Mouse (Mus musculus) embryonic facial prominence, embryonic 14.5 days (tissue): ENCODE data around the gene Ikzf4. TPM values are rescaled to one million over a fixed set of nuclear protein-coding genes. Genes with fewer than 3 reads are reported as not detected.

Experiments
- ATAC-seq: fragments of 200-750 bp; cut with Nextera tagmentation; 2 replicates; pipeline ENCODE4 v1.8.0; 2017; ENCODE audit warnings: low read depth, moderate number of reproducible peaks, moderate TSS enrichment
- DNase-seq: peaks from one replicate; pipeline ENCODE4 v3.0.0-alpha.2; 2015; ENCODE audit warnings: low spot score
- H3K27ac ChIP-seq: fragments of 300-500 bp; sonication (generic); replicated peaks from 2 replicates; pipeline ENCODE4 v1.5.1; 2014; ENCODE audit warnings: low read depth, mild to moderate bottlenecking, low read length, moderate library complexity
- H3K27me3 ChIP-seq: fragments of 300-500 bp; sonication (generic); replicated peaks from 2 replicates; pipeline ENCODE4 v1.6.1; 2014; ENCODE audit warnings: low read length; ENCODE audit not compliant: control insufficient read depth, insufficient read depth
- H3K36me3 ChIP-seq: fragments of 300-500 bp; sonication (generic); 2 replicates; pipeline ENCODE4 v1.6.1; 2014; ENCODE audit warnings: low read length, mixed read lengths; ENCODE audit not compliant: control insufficient read depth, insufficient read depth
- H3K4me1 ChIP-seq: fragments of 300-500 bp; sonication (generic); 2 replicates; pipeline ENCODE4 v1.6.1; 2014; ENCODE audit warnings: antibody characterized with exemption, low read length; ENCODE audit not compliant: control insufficient read depth, insufficient read depth
- H3K4me2 ChIP-seq: fragments of 300-500 bp; sonication (generic); 2 replicates; pipeline ENCODE4 v1.6.1; 2014; ENCODE audit warnings: low read depth, mild to moderate bottlenecking, low read length, moderate library complexity, mixed read lengths
- H3K4me3 ChIP-seq: fragments of 300-500 bp; sonication (generic); 2 replicates; pipeline ENCODE4 v1.5.1; 2014; ENCODE audit warnings: low read depth, mild to moderate bottlenecking, low read length
- H3K9ac ChIP-seq: fragments of 300-500 bp; sonication (generic); 2 replicates; pipeline ENCODE4 v1.6.1; 2014; ENCODE audit warnings: low read depth, mild to moderate bottlenecking, low read length, moderate library complexity, mixed read lengths
- H3K9me3 ChIP-seq: fragments of 300-500 bp; sonication (generic); 2 replicates; pipeline ENCODE4 v1.6.1; 2016; ENCODE audit warnings: low read length; ENCODE audit not compliant: control insufficient read depth
- WGBS: fragments of 180-500 bp; shearing (Covaris S2); extraction: QIAGEN DNeasy Blood & Tissue Kit; methylation state at CpG from one replicate; pipeline ENCODE4 v1.1.7; 2014; 5-methylcytosine and 5-hydroxymethylcytosine counted together
- polyA plus RNA-seq: library from polyadenylated mRNA; unstranded; fragments of >200 nt; fragmentation: Nextera tagmentation; extraction: Ambion mirVana; gene quantifications from 2 replicates; pipeline ENCODE4 v1.2.1, GENCODE M21; 2014

Ikzf4 gene
- polyA plus RNA-seq = 2.2 and 4.0 TPM in 2 replicates

GRCm38 (mm10) chr10:128645111-128646011, at the start of gene Ikzf4:
TSS of gene Ikzf4 (minus strand) at chr10:128645991.
- H3K27me3 ChIP-seq = no peaks in the 10 kb centered on the region
- peak within 1 kb of the TSS; percentile 55 for H3K4me3 ChIP-seq
- 2% methylated on average over 35 of the region's 36 CpGs for WGBS
- peak within 1 kb of the TSS; percentile 67 for H3K27ac ChIP-seq
- H3K36me3 ChIP-seq = 0 out of 2 replicates have a peak, but pooled peaks cover 5% of the 10 kb centered on the region
- H3K9ac ChIP-seq = peak within 1 kb of the TSS; percentile 72
- peak within 1 kb of the TSS; percentile 84 for H3K4me2 ChIP-seq
- ATAC-seq (peak; percentile 87), DNase-seq (peak; percentile 69)
- H3K4me1 ChIP-seq = peaks cover 21% of the 10 kb centered on the region
- no peaks in the 10 kb centered on the region for H3K9me3 ChIP-seq

DNA sequence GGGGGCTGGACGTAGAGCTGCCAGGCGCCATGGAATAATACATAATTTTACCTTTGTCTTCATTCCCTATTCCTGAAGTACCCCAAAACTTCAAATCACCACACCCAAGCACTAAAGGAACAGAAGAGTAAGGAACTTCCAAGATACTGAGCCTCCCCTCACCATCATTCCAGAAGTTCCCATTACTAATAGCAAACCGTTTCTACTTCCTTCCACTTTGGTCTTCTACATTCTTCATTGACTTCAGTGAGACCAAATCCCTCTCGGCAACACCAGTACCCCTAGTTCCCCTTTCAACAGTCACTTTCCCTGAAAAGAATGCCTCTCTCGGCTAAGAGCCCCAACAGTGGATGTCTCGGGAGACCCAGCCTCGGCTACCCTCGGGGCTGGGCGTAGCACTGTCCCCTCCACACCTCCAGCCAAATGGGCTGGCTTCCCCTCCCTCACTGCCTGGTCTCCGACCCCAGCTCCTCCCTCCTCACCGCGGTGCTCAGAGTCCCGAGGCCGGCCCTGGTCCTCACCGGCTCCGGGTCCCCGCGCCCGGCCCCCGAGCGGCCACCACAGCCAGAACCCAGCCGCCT, 49.7 kb upstream of the Ikzf4 start:
- ATAC-seq = no peak
- H3K27ac ChIP-seq = peak overlapping the region; percentile 97
- H3K4me2 ChIP-seq = peak overlapping the region; percentile 87
- DNase-seq = no peak
- H3K9me3 ChIP-seq = no peaks in the 10 kb centered on the region
- H3K27me3 ChIP-seq = no peaks in the 10 kb centered on the region
- peak overlapping the region; percentile 93 for H3K4me3 ChIP-seq
- under 1% methylated on average over 21 of the region's 22 CpGs for WGBS
- H3K4me1 ChIP-seq = no peaks in the 10 kb centered on the region
- H3K36me3 ChIP-seq = peaks cover 26% of the 10 kb centered on the region
- H3K9ac ChIP-seq = peak overlapping the region; percentile 94

GRCm38 (mm10) chr10:128674469-128675008, 28.7 kb upstream of the Ikzf4 start:
- Histone ChIP-seq H3K9ac (peak overlapping the region; percentile 71), H3K4me3 (peak overlapping the region; percentile 69), H3K4me1 (peaks cover 5% of the 10 kb centered on the region; the same call in 1 of the 2 replicates), H3K36me3 (peaks cover 17% of the 10 kb centered on the region), H3K9me3 (no peaks in the 10 kb centered on the region), H3K4me2 (peak overlapping the region; percentile 94), H3K27ac (peak overlapping the region; percentile 73; the same call in 1 of the 2 replicates), H3K27me3 (no peaks in the 10 kb centered on the region)
- 2% methylated on average over 9 of the region's 9 CpGs for WGBS
- DNase-seq (peak; percentile 70), ATAC-seq (no peak)

DNA sequence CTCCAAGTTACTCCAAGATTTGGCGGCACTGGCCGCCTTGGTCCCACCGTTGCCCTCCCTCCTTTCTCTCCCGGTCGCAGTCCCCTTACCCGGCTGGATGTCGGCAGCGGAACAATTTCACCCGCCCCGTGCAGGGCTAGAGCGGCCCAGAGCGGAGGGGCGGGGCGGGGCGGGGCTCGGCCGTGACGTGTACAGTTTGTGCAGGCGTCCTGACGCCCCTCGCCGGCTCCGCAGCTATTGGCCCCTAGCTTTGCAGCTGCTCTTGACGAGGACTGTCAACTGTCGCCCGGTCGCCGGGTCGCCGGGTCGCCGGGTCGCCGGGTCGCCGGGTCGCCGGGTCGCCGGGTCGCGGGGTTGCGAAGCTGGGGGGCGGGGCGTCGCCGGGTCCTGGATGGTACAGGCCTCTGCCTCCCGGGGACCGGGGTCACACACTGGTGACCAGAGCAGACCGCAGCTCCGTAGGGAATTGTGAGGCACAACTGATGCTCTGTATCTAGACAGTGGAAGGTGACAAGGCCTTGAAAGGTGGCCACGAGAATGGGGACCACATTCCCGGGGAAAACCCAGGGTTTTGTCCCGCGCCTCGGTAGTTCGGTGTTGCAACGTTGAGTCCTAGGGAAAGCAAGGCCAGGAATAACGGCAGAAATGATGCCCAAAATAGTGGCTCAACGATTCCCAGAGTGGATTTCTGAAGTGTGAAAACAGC, 28.1 kb upstream of the Ikzf4 start, which contains the start of gene Suox:
Suox (minus strand) TSS at position 311 of the 706 bp plus-strand sequence.
- WGBS = under 1% methylated on average over 43 of the region's 60 CpGs
- H3K9ac ChIP-seq = peak within 1 kb of the TSS; percentile 71
- H3K36me3 ChIP-seq = peaks cover 13% of the 10 kb centered on the region; the same call in 1 of the 2 replicates
- H3K27me3 ChIP-seq = no peaks in the 10 kb centered on the region
- H3K4me1 ChIP-seq = peaks cover 5% of the 10 kb centered on the region
- ATAC-seq = peak; percentile 94
- peak within 1 kb of the TSS; percentile 73; the same call in 1 of the 2 replicates for H3K27ac ChIP-seq
- H3K4me2 ChIP-seq = peak within 1 kb of the TSS; percentile 94
- H3K4me3 ChIP-seq = peak within 1 kb of the TSS; percentile 69
- peak; percentile 94 for DNase-seq
- no peaks in the 10 kb centered on the region for H3K9me3 ChIP-seq

- Histone ChIP-seq H3K27ac (no peak overlapping the region), H3K4me3 (no peak overlapping the region), H3K27me3 (no peaks in the 10 kb centered on the region), H3K36me3 (peaks cover 13% of the 10 kb centered on the region; the same call in 1 of the 2 replicates), H3K4me2 (no peak overlapping the region), H3K9ac (no peak overlapping the region), H3K9me3 (no peaks in the 10 kb centered on the region), H3K4me1 (peaks cover 10% of the 10 kb centered on the region)
- ATAC-seq = no peak
- no peak for DNase-seq
- WGBS = 88% methylated on average over 9 of the region's 9 CpGs
Measured at GRCm38 (mm10) chr10:128671148-128671547, 25.4 kb upstream of the Ikzf4 start.

- H3K4me2 ChIP-seq = peak overlapping the region; percentile 74
- H3K36me3 ChIP-seq = peaks cover 13% of the 10 kb centered on the region; the same call in 1 of the 2 replicates
- peaks cover 10% of the 10 kb centered on the region for H3K4me1 ChIP-seq
- H3K4me3 ChIP-seq = peak overlapping the region; percentile 82
- peak; percentile 83 for DNase-seq
- under 1% methylated on average over 40 of the region's 42 CpGs for whole genome bisulfite sequencing
- peak; percentile 50 for ATAC-seq
- H3K9me3 ChIP-seq = no peaks in the 10 kb centered on the region
- H3K27ac ChIP-seq = peak overlapping the region; percentile 88
- peak overlapping the region; percentile 81 for H3K9ac ChIP-seq
- no peaks in the 10 kb centered on the region for H3K27me3 ChIP-seq
Measured at GRCm38 (mm10) chr10:128668790-128669672, 23.2 kb upstream of the Ikzf4 start.

- H3K4me1 ChIP-seq = peaks cover 5% of the 10 kb centered on the region; the same call in 1 of the 2 replicates
- H3K4me3 ChIP-seq = no peak overlapping the region
- ATAC-seq (no peak), DNase-seq (no peak)
- no peaks in the 10 kb centered on the region for H3K9me3 ChIP-seq
- H3K9ac ChIP-seq = no peak overlapping the region
- 95% methylated on average over 2 of the region's 2 CpGs for WGBS
- H3K27me3 ChIP-seq = no peaks in the 10 kb centered on the region
- no peak overlapping the region for H3K4me2 ChIP-seq
- H3K36me3 ChIP-seq = peaks cover under 1% of the 10 kb centered on the region; the same call in 1 of the 2 replicates
- no peak overlapping the region for H3K27ac ChIP-seq
Measured at GRCm38 (mm10) chr10:128665806-128666205, 20.0 kb upstream of the Ikzf4 start.
